Mouse (Mus musculus) heart, embryonic 16.5 days (tissue): ENCODE measurements around the gene Mapk8ip1. TPM values are rescaled to one million over a fixed set of nuclear protein-coding genes. Genes with fewer than 3 reads are reported as not detected.
A peak's percentile ranks its signal among the peaks of the same experiment; 100 is the strongest.

ENCODE experiments used
- ATAC-seq: fragments of 200-750 bp; cut with Nextera tagmentation; replicated peaks from 2 replicates; pipeline ENCODE4 v1.8.0; 2017; ENCODE audit warnings: moderate number of reproducible peaks; ENCODE audit not compliant: insufficient read depth, low FRiP score; ENCODE audit errors: extremely low read depth
- H3K27ac ChIP-seq: fragments of 300-500 bp; sonication (generic); 2 replicates; pipeline ENCODE4 v1.5.1; 2014; ENCODE audit warnings: mild to moderate bottlenecking, low read length, control low read depth, moderate library complexity
- H3K27me3 ChIP-seq: fragments of 300-500 bp; sonication (generic); 2 replicates; pipeline ENCODE4 v1.6.1; 2014; ENCODE audit warnings: low read length, mixed read lengths; ENCODE audit not compliant: control insufficient read depth, insufficient read depth
- H3K36me3 ChIP-seq: fragments of 300-500 bp; sonication (generic); 2 replicates; pipeline ENCODE4 v1.6.1; 2014; ENCODE audit not compliant: control insufficient read depth, insufficient read depth
- H3K4me1 ChIP-seq: fragments of 300-500 bp; sonication (generic); 2 replicates; pipeline ENCODE4 v1.6.1; 2014; ENCODE audit warnings: low read length, mixed read lengths; ENCODE audit not compliant: control insufficient read depth, insufficient read depth
- H3K4me2 ChIP-seq: fragments of 300-500 bp; sonication (generic); 2 replicates; pipeline ENCODE4 v1.6.1; 2014; ENCODE audit warnings: low read depth, mild to moderate bottlenecking, control low read depth, low read length
- H3K4me3 ChIP-seq: fragments of 300-500 bp; sonication (generic); 2 replicates; pipeline ENCODE4 v1.5.1; 2014; ENCODE audit warnings: mild to moderate bottlenecking, control low read depth, low read length
- H3K9ac ChIP-seq: fragments of 300-500 bp; sonication (generic); 2 replicates; pipeline ENCODE4 v1.6.1; 2014; ENCODE audit warnings: low read length, control low read depth
- H3K9me3 ChIP-seq: fragments of 300-500 bp; sonication (generic); replicated peaks from 2 replicates; pipeline ENCODE4 v1.6.1; 2016; ENCODE audit warnings: low read length; ENCODE audit not compliant: control insufficient read depth
- WGBS: fragments of 180-500 bp; shearing (Covaris S2); extraction: QIAGEN DNeasy Blood & Tissue Kit; methylation state at CpG from one replicate; pipeline ENCODE4 v1.1.7; 2014; 5-methylcytosine and 5-hydroxymethylcytosine counted together
- polyA plus RNA-seq: library from polyadenylated mRNA; unstranded; fragments of >200 nt; fragmentation: Nextera tagmentation; extraction: Ambion mirVana; gene quantifications from 2 replicates; pipeline ENCODE4 v1.2.1, GENCODE M21; 2015

The Mapk8ip1 gene
- polyA plus RNA-seq, 1 experiment from 2014 or later = 5.7 TPM

- H3K27me3 ChIP-seq = no peaks in the 10 kb centered on the region
- no peak overlapping the region for H3K4me3 ChIP-seq
- no peak overlapping the region for H3K27ac ChIP-seq
- WGBS = 86% methylated on average over 7 of the region's 7 CpGs
- no peaks in the 10 kb centered on the region for H3K9me3 ChIP-seq
- ATAC-seq = no peak
- peaks cover 47% of the 10 kb centered on the region for H3K36me3 ChIP-seq
- no peak overlapping the region for H3K4me2 ChIP-seq
- H3K9ac ChIP-seq = no peak overlapping the region
- peaks cover 37% of the 10 kb centered on the region for H3K4me1 ChIP-seq
These were observed 20.8 kb upstream of the Mapk8ip1 start for GRCm38 (mm10) chr2:92421723-92422387.

- Histone ChIP-seq H3K27ac (no peak overlapping the region), H3K4me2 (no peak overlapping the region), H3K27me3 (no peaks in the 10 kb centered on the region), H3K4me3 (no peak overlapping the region), H3K9ac (no peak overlapping the region), H3K36me3 (peaks cover 68% of the 10 kb centered on the region), H3K9me3 (no peaks in the 10 kb centered on the region), H3K4me1 (no peaks in the 10 kb centered on the region)
- no peak for ATAC-seq
- 84% methylated on average over 10 of the region's 10 CpGs for WGBS
These were observed 10.6 kb upstream of the Mapk8ip1 start for GRCm38 (mm10) chr2:92411705-92412104.

GRCm38 (mm10) chr2:92408309-92409045 is 7.4 kb upstream of the Mapk8ip1 start:
- no peak overlapping the region for H3K4me2 ChIP-seq
- no peaks in the 10 kb centered on the region for H3K9me3 ChIP-seq
- H3K36me3 ChIP-seq = peaks cover 58% of the 10 kb centered on the region
- H3K27ac ChIP-seq = no peak overlapping the region
- WGBS = 85% methylated on average over 18 of the region's 18 CpGs
- no peak overlapping the region for H3K9ac ChIP-seq
- H3K4me3 ChIP-seq = no peak overlapping the region
- no peaks in the 10 kb centered on the region for H3K4me1 ChIP-seq
- no peak for ATAC-seq
- no peaks in the 10 kb centered on the region for H3K27me3 ChIP-seq

- Histone ChIP-seq H3K9ac (no peak overlapping the region), H3K36me3 (peaks cover 37% of the 10 kb centered on the region), H3K27ac (no peak overlapping the region), H3K4me2 (no peak overlapping the region), H3K9me3 (no peaks in the 10 kb centered on the region), H3K27me3 (no peaks in the 10 kb centered on the region), H3K4me1 (0 out of 2 replicates have a peak, but pooled peaks cover 2% of the 10 kb centered on the region), H3K4me3 (no peak overlapping the region)
- ATAC-seq = no peak
- 88% methylated on average over 7 of the region's 7 CpGs for WGBS
These were observed 4.6 kb upstream of the Mapk8ip1 start for GRCm38 (mm10) chr2:92405687-92406086.

- H3K27me3 ChIP-seq = no peaks in the 10 kb centered on the region
- H3K4me2 ChIP-seq = no peak overlapping the region
- no peak overlapping the region for H3K27ac ChIP-seq
- 0 out of 2 replicates have a peak, but pooled peaks cover 2% of the 10 kb centered on the region for H3K4me1 ChIP-seq
- no peak overlapping the region for H3K4me3 ChIP-seq
- H3K9ac ChIP-seq = no peak overlapping the region
- no peak for ATAC-seq
- H3K36me3 ChIP-seq = peaks cover 30% of the 10 kb centered on the region
- WGBS = 82% methylated on average over 6 of the region's 6 CpGs
- no peaks in the 10 kb centered on the region for H3K9me3 ChIP-seq
These were observed 3.7 kb upstream of the Mapk8ip1 start for GRCm38 (mm10) chr2:92404737-92405136.

- peaks cover 21% of the 10 kb centered on the region for H3K36me3 ChIP-seq
- 0 out of 2 replicates have a peak, but pooled peaks cover 2% of the 10 kb centered on the region for H3K4me1 ChIP-seq
- H3K4me2 ChIP-seq = no peak overlapping the region
- H3K27me3 ChIP-seq = no peaks in the 10 kb centered on the region
- H3K9ac ChIP-seq = no peak overlapping the region
- H3K9me3 ChIP-seq = no peaks in the 10 kb centered on the region
- H3K4me3 ChIP-seq = no peak overlapping the region
- WGBS = 95% methylated on average over 5 of the region's 5 CpGs
- no peak overlapping the region for H3K27ac ChIP-seq
- no peak for ATAC-seq
These were observed 2.8 kb upstream of the Mapk8ip1 start for GRCm38 (mm10) chr2:92403776-92404319.

- H3K9ac ChIP-seq = no peak overlapping the region
- 0 out of 2 replicates have a peak, but pooled peaks cover 2% of the 10 kb centered on the region for H3K4me1 ChIP-seq
- peaks cover 12% of the 10 kb centered on the region for H3K36me3 ChIP-seq
- 0 out of 2 replicates have a peak, but pooled peaks cover 2% of the 10 kb centered on the region for H3K27me3 ChIP-seq
- H3K27ac ChIP-seq = no peak overlapping the region
- 75% methylated on average over 4 of the region's 4 CpGs for WGBS
- no peak overlapping the region for H3K4me2 ChIP-seq
- no peak overlapping the region for H3K4me3 ChIP-seq
- no peak for ATAC-seq
- no peaks in the 10 kb centered on the region for H3K9me3 ChIP-seq
These were observed 1.7 kb upstream of the Mapk8ip1 start for GRCm38 (mm10) chr2:92402591-92403326.

GRCm38 (mm10) chr2:92400682-92401081 is 381 bp downstream of the Mapk8ip1 start:
- H3K4me1 ChIP-seq = 0 out of 2 replicates have a peak, but pooled peaks cover 2% of the 10 kb centered on the region
- H3K4me2 ChIP-seq = peak overlapping the region; percentile 94
- peaks cover 12% of the 10 kb centered on the region for H3K36me3 ChIP-seq
- peak overlapping the region; percentile 63 for H3K4me3 ChIP-seq
- H3K27me3 ChIP-seq = 0 out of 2 replicates have a peak, but pooled peaks cover 2% of the 10 kb centered on the region
- H3K9me3 ChIP-seq = no peaks in the 10 kb centered on the region
- H3K9ac ChIP-seq = peak overlapping the region; percentile 71
- 0 out of 2 replicates have a peak, but pooled peaks have one; percentile 10 for ATAC-seq
- H3K27ac ChIP-seq = no peak overlapping the region
- WGBS = 5% methylated on average over 18 of the region's 22 CpGs
